Mouse (Mus musculus) heart, embryonic 13.5 days (tissue): ENCODE measurements around the gene Sec22a. TPM values are rescaled to one million over a fixed set of nuclear protein-coding genes. Genes with fewer than 3 reads are reported as not detected.
A peak's percentile ranks its signal among the peaks of the same experiment; 100 is the strongest.

ENCODE experiments used
- ATAC-seq: fragments of 200-750 bp; cut with Nextera tagmentation; 2 replicates; pipeline ENCODE4 v1.8.0; 2017; ENCODE audit warnings: moderate TSS enrichment; ENCODE audit not compliant: insufficient number of reproducible peaks, low FRiP score, low TSS enrichment; ENCODE audit errors: extremely low read depth
- H3K27ac ChIP-seq: fragments of 300-500 bp; sonication (generic); replicated peaks from 2 replicates; pipeline ENCODE4 v1.5.1; 2015; ENCODE audit warnings: moderate library complexity, mild to moderate bottlenecking, inconsistent platforms
- H3K27me3 ChIP-seq: fragments of 300-500 bp; sonication (generic); replicated peaks from 2 replicates; pipeline ENCODE4 v1.6.1; 2015; ENCODE audit warnings: mild to moderate bottlenecking, inconsistent platforms
- H3K36me3 ChIP-seq: fragments of 300-500 bp; sonication (generic); 2 replicates; pipeline ENCODE4 v1.6.1; 2015; ENCODE audit warnings: mild to moderate bottlenecking, inconsistent platforms
- H3K4me1 ChIP-seq: fragments of 300-500 bp; sonication (generic); 2 replicates; pipeline ENCODE4 v1.6.1; 2015; ENCODE audit warnings: inconsistent platforms
- H3K4me2 ChIP-seq: fragments of 300-500 bp; sonication (generic); 2 replicates; pipeline ENCODE4 v1.6.1; 2015; ENCODE audit warnings: inconsistent platforms, mild to moderate bottlenecking, moderate library complexity
- H3K4me3 ChIP-seq: fragments of 300-500 bp; sonication (generic); 2 replicates; pipeline ENCODE4 v1.5.1; 2015; ENCODE audit warnings: moderate library complexity, mild to moderate bottlenecking, inconsistent platforms
- H3K9ac ChIP-seq: fragments of 300-500 bp; sonication (generic); 2 replicates; pipeline ENCODE4 v1.6.1; 2015; ENCODE audit warnings: inconsistent platforms, mild to moderate bottlenecking, moderate library complexity
- H3K9me3 ChIP-seq: fragments of 300-500 bp; sonication (generic); 2 replicates; pipeline ENCODE4 v1.6.1; 2016; ENCODE audit warnings: inconsistent platforms
- WGBS: fragments of 180-500 bp; shearing (Covaris S2); methylation state at CpG from one replicate; pipeline ENCODE4 v1.1.7; 2015; ENCODE audit warnings: mixed read lengths; 5-methylcytosine and 5-hydroxymethylcytosine counted together
- polyA plus RNA-seq: library from polyadenylated mRNA; unstranded; fragments of >200 nt; fragmentation: Nextera tagmentation; extraction: Ambion mirVana; gene quantifications from 2 replicates; pipeline ENCODE4 v1.2.1, GENCODE M21; 2015

The Sec22a gene
- polyA plus RNA-seq, 1 experiment from 2014 or later: 38.3 TPM

DNA sequence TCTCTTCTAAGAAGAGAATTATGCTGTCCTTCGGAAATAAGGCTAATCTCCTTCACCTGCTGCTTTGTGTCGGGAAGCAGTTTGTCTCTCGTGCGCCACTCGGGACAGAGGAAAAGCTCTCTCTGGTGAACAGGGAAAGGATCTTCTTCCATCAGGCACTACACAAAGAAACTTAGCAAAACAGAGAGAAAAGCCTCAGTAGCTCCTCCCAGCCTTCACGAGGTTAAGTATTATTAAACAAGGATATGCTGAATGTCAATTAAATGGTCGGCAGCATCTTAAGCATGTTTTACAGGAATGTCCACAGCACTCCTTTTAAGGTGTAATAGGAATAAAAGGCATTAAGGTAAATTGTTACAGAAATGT lies 328 bp upstream of the Sec22a start:
- Histone ChIP-seq H3K4me3 (peak overlapping the region; percentile 68), H3K27ac (peak overlapping the region; percentile 46; the same call in 1 of the 2 replicates), H3K9ac (peak overlapping the region; percentile 79), H3K36me3 (peaks cover 17% of the 10 kb centered on the region), H3K9me3 (no peaks in the 10 kb centered on the region), H3K4me1 (peaks cover 15% of the 10 kb centered on the region), H3K4me2 (peak overlapping the region; percentile 88), H3K27me3 (no peaks in the 10 kb centered on the region)
- 1% methylated on average over 7 of the region's 7 CpGs for WGBS
- no peak for ATAC-seq

DNA sequence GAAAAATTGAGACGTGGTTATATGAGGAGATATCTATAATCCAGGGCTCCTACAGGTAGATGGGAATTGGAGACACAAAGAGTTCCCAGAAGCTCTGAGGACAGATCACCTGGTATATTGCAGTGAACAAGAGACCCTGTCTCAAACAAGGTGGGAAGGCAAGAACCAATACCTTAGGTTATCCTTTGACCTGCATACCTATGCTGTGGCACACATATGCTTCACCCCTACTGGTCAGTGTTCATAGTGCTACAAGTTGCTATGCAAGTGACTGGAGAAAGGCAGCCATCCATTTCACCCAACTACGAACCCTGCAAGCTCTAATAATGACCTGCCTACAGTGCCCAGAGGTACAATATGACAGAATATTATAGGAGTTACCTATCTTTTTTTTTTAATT lies 1.5 kb downstream of the Sec22a start:
- 96% methylated on average over 2 of the region's 2 CpGs for WGBS
- H3K27me3 ChIP-seq: no peaks in the 10 kb centered on the region
- H3K27ac ChIP-seq: no peak overlapping the region
- H3K9me3 ChIP-seq: no peaks in the 10 kb centered on the region
- H3K4me1 ChIP-seq: peaks cover 15% of the 10 kb centered on the region
- ATAC-seq: no peak
- H3K9ac ChIP-seq: no peak overlapping the region
- H3K4me3 ChIP-seq: no peak overlapping the region
- peak overlapping the region; percentile 88; the same call in 1 of the 2 replicates for H3K4me2 ChIP-seq
- H3K36me3 ChIP-seq: peaks cover 30% of the 10 kb centered on the region

DNA sequence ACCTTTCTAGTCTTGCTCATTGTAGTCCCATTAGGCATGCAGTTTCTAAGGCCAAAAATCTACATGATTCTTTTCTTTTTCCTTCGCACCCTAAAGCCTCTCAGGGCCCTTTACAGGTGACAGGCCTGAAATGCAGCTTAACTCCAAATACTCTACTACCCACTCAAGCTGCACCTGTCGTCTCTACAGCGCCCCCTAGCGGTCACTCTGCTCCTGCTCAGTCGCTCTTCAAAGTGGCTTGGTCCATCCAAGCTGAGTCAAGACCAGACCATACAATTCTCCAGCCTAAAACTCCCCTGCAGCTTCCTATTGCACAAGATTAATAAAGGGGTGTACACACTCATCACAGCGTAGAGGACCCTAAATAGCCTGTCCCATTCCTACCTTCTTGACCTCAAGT lies 3.1 kb downstream of the Sec22a start:
- ATAC-seq: no peak
- Histone ChIP-seq H3K36me3 (peaks cover 31% of the 10 kb centered on the region), H3K4me3 (no peak overlapping the region), H3K9me3 (no peaks in the 10 kb centered on the region), H3K27me3 (no peaks in the 10 kb centered on the region), H3K9ac (no peak overlapping the region), H3K27ac (no peak overlapping the region), H3K4me1 (peaks cover 15% of the 10 kb centered on the region), H3K4me2 (no peak overlapping the region)
- WGBS: 22% methylated on average over 6 of the region's 6 CpGs

DNA sequence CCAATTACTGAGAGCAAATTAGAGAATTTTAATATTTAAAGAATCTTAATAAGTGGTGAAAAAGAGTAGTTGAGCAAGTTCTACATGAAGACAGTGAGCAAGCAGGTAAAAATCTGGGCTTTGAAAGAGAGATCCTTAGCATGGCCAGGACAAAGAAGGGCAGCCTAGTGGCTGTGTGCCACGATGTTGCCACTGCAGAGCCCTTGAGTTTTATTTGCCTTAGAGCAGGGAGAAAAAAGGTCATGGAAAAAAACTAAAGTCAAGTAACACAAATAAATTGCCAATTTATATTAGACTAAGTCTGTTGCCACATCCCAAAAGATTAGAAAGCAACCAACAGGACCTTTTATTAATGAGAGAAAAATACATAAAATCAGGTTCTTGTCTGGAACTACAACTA lies 6.3 kb downstream of the Sec22a start:
- no peaks in the 10 kb centered on the region for H3K27me3 ChIP-seq
- peaks cover 42% of the 10 kb centered on the region for H3K36me3 ChIP-seq
- 78% methylated on average over 1 of the region's 1 CpGs for WGBS
- H3K4me1 ChIP-seq: peaks cover 2% of the 10 kb centered on the region; the same call in 1 of the 2 replicates
- no peak for ATAC-seq
- no peak overlapping the region for H3K27ac ChIP-seq
- no peaks in the 10 kb centered on the region for H3K9me3 ChIP-seq
- H3K4me3 ChIP-seq: no peak overlapping the region
- H3K4me2 ChIP-seq: no peak overlapping the region
- no peak overlapping the region for H3K9ac ChIP-seq

DNA sequence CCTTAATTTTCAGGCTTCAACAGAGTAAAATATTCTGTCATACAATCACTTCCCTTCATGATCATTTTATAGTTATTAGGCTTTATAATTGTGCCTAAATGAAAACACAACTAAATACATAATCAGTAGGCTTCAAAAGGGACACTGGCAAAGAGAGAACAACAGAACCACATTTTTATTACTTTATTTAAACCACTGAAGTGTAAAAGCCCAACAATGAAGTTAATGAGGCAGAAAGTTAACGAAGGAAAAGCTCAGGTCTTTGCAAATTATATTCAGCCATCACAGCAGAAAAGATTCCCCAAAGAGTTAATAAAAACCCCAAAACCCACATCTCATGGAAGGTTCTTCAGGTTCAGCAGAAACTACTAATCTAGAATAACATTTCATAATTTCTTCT lies 33.3 kb downstream of the Sec22a start:
- ATAC-seq: no peak
- Histone ChIP-seq H3K36me3 (peaks cover 21% of the 10 kb centered on the region), H3K27ac (no peak overlapping the region), H3K4me1 (no peaks in the 10 kb centered on the region), H3K4me3 (no peak overlapping the region), H3K27me3 (no peaks in the 10 kb centered on the region), H3K9ac (no peak overlapping the region), H3K4me2 (no peak overlapping the region), H3K9me3 (no peaks in the 10 kb centered on the region)
- WGBS: 86% methylated on average over 1 of the region's 1 CpGs

DNA sequence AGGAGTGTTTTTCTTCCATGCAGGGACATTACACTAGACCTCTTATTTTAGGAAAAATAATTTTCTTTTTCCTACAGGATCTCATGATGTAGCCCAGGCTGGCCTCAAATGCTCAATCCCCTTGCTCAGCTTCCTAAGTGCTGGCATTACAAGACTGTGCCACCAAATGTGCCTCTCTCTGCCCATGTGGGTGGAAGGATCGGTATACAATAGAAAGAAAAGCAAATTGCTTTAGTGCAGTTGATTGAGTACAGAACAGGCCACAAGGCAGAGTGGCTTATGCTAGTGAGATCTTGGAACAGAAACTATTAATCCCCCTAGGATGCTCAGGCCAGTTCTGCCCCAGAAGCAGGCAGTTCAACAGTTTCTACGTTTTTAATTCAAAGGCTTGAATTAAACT lies 43.9 kb downstream of the Sec22a start:
- H3K36me3 ChIP-seq: peaks cover 9% of the 10 kb centered on the region
- H3K27ac ChIP-seq: no peak overlapping the region
- no peaks in the 10 kb centered on the region for H3K9me3 ChIP-seq
- WGBS: 89% methylated on average over 2 of the region's 2 CpGs
- H3K4me2 ChIP-seq: no peak overlapping the region
- H3K9ac ChIP-seq: no peak overlapping the region
- ATAC-seq: no peak
- H3K4me1 ChIP-seq: peaks cover 12% of the 10 kb centered on the region
- no peak overlapping the region for H3K4me3 ChIP-seq
- no peaks in the 10 kb centered on the region for H3K27me3 ChIP-seq

DNA sequence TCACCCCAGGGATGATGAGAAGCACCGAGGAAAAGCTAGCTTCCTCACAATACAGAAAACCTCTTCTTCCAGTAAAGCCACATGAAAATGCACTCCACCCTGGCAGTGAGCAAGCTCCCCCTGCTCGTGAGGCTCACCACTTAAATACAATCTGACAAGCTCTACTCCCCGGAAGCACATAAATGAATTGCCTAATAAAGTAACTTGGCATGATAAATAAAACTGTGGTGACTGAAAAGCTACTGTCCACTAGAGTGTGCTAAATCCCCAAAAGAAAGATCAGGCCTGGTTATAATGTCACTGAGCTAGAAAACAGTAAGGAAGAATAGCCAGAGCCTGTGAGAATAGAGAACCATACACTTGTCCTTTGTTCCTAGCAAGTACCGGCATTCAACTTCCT lies 44.4 kb downstream of the Sec22a start:
- H3K27ac ChIP-seq: no peak overlapping the region
- no peak for ATAC-seq
- H3K9ac ChIP-seq: no peak overlapping the region
- H3K36me3 ChIP-seq: peaks cover 9% of the 10 kb centered on the region
- H3K4me3 ChIP-seq: no peak overlapping the region
- H3K27me3 ChIP-seq: no peaks in the 10 kb centered on the region
- H3K4me2 ChIP-seq: no peak overlapping the region
- no peaks in the 10 kb centered on the region for H3K9me3 ChIP-seq
- H3K4me1 ChIP-seq: peaks cover 12% of the 10 kb centered on the region
- WGBS: 39% methylated on average over 4 of the region's 4 CpGs

DNA sequence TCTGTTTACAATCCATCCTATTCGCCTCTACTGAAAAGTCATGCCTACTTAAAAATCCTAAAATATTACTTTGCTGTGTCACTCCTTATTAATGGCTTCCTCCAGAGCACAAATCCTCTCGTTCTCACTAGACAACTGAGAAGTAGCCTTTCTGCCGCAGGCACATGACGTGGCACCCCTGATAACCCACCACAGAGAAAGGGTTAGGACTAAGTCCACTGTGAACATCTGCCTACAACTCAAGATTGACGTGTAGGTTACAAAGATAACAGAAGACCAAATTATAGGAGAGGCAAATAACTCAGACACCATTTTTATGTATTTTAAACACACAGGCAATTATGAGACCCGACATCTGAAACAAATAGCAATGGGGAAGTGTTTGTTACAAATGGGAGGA lies 45.3 kb downstream of the Sec22a start:
- no peak for ATAC-seq
- Histone ChIP-seq H3K4me3 (no peak overlapping the region), H3K27ac (no peak overlapping the region), H3K4me1 (peaks cover 12% of the 10 kb centered on the region), H3K4me2 (no peak overlapping the region), H3K9ac (no peak overlapping the region), H3K27me3 (no peaks in the 10 kb centered on the region), H3K9me3 (no peaks in the 10 kb centered on the region), H3K36me3 (peaks cover 19% of the 10 kb centered on the region)
- 60% methylated on average over 6 of the region's 6 CpGs for WGBS

DNA sequence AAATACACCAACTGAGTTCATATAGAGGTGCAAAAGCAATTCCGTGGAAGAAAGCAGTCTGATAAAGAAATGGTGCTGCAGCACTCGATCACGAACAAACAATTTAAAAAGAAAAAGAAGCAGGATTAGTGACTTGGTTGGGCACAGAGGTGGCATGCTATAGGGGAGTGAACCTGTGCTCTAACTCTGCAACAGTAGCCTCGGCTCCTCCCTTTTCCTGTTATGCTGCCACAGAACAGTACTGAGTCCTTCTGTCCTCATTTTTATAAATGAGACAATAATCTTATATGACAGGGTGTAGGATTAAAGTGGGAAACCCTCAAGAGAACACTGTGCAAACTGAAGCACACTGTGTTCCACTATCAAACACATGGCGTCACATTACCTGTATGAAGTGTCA lies 46.3 kb downstream of the Sec22a start:
- peaks cover 12% of the 10 kb centered on the region for H3K4me1 ChIP-seq
- no peak overlapping the region for H3K4me2 ChIP-seq
- H3K9me3 ChIP-seq: no peaks in the 10 kb centered on the region
- WGBS: 79% methylated on average over 5 of the region's 5 CpGs
- H3K4me3 ChIP-seq: no peak overlapping the region
- no peaks in the 10 kb centered on the region for H3K27me3 ChIP-seq
- H3K27ac ChIP-seq: no peak overlapping the region
- no peak for ATAC-seq
- peaks cover 27% of the 10 kb centered on the region for H3K36me3 ChIP-seq
- H3K9ac ChIP-seq: no peak overlapping the region

DNA sequence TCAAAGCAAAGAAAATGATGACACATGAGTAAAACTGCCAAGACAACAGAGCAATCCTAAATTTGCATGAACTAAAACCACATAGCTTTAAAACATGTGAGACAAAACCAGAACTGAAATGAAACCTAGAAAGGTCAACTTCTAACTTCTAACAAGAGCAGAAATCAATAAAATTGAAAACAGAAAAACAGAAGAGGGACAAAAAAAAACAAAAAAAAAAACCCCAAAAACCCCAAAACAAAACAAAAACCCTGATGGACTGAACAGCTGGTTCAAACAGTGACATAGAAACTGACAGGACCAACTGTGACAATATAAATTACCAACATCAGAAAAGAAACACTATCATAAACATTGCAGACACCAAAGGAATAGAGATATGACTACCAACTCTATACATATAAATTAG lies 46.9 kb downstream of the Sec22a start:
- no peaks in the 10 kb centered on the region for H3K27me3 ChIP-seq
- no peak overlapping the region for H3K27ac ChIP-seq
- no peak overlapping the region for H3K9ac ChIP-seq
- peaks cover 18% of the 10 kb centered on the region for H3K4me1 ChIP-seq
- H3K36me3 ChIP-seq: peaks cover 27% of the 10 kb centered on the region
- H3K9me3 ChIP-seq: no peaks in the 10 kb centered on the region
- no peak overlapping the region for H3K4me3 ChIP-seq
- H3K4me2 ChIP-seq: no peak overlapping the region
- no peak for ATAC-seq

DNA sequence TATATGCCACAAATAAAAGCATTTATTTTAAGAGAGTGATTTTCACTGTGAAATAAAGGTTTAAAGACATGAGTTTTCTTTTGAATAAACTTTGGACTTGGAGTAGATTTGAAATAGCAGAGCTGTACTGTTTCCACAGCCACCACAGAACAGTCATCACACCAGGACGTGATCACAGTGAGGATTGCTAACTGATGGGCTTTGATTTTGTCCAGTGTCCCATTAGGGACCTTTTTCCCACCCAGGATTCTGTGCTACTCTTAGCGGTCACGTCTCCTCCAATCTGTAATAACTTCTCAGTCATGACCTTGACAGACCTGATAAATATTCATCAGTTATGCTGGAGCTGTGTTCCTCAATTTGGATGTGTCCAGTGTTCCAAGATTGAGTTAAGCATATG lies 48.2 kb downstream of the Sec22a start:
- 41% methylated on average over 3 of the region's 3 CpGs for WGBS
- no peak for ATAC-seq

DNA sequence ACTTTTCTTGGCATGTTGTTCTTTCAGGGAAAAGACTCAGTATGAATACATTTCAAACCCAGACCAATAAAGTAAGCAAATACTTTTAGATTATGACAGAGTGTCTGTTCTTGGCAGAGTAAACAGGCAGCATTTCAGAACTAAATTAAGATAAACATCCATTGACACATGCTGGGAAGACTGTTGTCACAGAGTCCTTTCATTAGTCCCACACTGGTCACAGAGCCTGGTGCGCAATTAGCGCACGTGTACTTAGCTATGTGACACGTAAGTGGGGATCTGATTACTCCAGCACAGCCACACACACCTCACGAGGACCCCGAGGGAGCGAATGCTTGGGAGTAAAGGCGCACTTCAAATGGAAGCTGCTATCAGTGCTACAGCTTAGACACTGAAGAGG lies 52.1 kb downstream of the Sec22a start:
- Histone ChIP-seq H3K9ac (no peak overlapping the region), H3K9me3 (no peaks in the 10 kb centered on the region), H3K4me3 (no peak overlapping the region), H3K4me1 (peaks cover 56% of the 10 kb centered on the region), H3K27ac (no peak overlapping the region), H3K27me3 (no peaks in the 10 kb centered on the region), H3K4me2 (no peak overlapping the region), H3K36me3 (peaks cover 29% of the 10 kb centered on the region)
- no peak for ATAC-seq
- 34% methylated on average over 8 of the region's 8 CpGs for WGBS

More for the DNA sequence above, 48.2 kb downstream of the Sec22a start:
- Histone ChIP-seq H3K4me3 (no peak overlapping the region), H3K4me2 (no peak overlapping the region), H3K27me3 (no peaks in the 10 kb centered on the region), H3K9ac (no peak overlapping the region), H3K9me3 (no peaks in the 10 kb centered on the region), H3K36me3 (peaks cover 25% of the 10 kb centered on the region), H3K4me1 (peaks cover 30% of the 10 kb centered on the region), H3K27ac (no peak overlapping the region)
